Mouse (Mus musculus) ES-E14 (cell line): Measurements from ENCODE around the gene Iqgap1.

Experiments
- CHD2 ChIP-seq: IDR thresholded peaks from 2 replicates; pipeline ENCODE4 v1.6.1; 2014; ENCODE audit warnings: mild to moderate bottlenecking, low read depth, low read length, inconsistent platforms
- MAFK ChIP-seq: IDR thresholded peaks from 2 replicates; pipeline ENCODE4 v1.6.1; 2014; ENCODE audit warnings: mild to moderate bottlenecking, low read depth, low read length, inconsistent platforms; ENCODE audit not compliant: insufficient read depth

GRCm38 (mm10) chr7:80788002-80788401, 37.8 kb downstream of the Iqgap1 start:
- TF ChIP-seq CHD2 (no peak), MAFK (no peak)
